Mouse (Mus musculus) brain, embryonic 14.5 days (tissue): ENCODE results near the gene Chkb.

Experiments used
- CTCF ChIP-seq: fragments of 200-500 bp; IDR thresholded peaks from 2 replicates; pipeline ENCODE4 v1.5.1; 2012; ENCODE audit warnings: inconsistent platforms, mild to moderate bottlenecking, moderate library complexity, borderline replicate concordance; ENCODE audit not compliant: insufficient read depth, insufficient read length; ENCODE audit errors: extremely low read depth
- POLR2A ChIP-seq: fragments of 200-500 bp; IDR thresholded peaks from 2 replicates; pipeline ENCODE4 v1.6.1; 2012; ENCODE audit warnings: mild to moderate bottlenecking, inconsistent platforms, borderline replicate concordance; ENCODE audit not compliant: poor library complexity, insufficient read depth, insufficient read length, severe bottlenecking; ENCODE audit errors: extremely low read depth

DNA sequence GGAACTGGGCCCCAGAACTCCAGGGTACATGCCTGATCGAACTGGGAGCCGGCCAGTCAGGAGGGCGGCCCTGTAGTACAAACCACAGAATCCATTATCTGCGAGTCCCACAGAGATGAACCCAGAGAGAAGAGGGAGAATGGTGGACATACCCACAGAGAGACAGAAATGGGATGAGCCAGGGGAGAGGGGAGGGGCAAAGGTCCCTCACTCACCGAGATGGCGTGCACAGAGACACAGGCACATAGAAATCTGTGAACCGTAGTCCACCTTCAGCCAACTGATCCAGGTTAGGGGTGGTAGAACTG is 45.5 kb upstream of the Chkb start:
- TF ChIP-seq POLR2A (no peak), CTCF (no peak)
